Mouse (Mus musculus) liver, postnatal 0 days (tissue): ENCODE results near the gene Wdr46. TPM values are rescaled to one million over a fixed set of nuclear protein-coding genes. Genes with fewer than 3 reads are reported as not detected.
"Not testable (repeated sequence)": the region's sequence is repeated elsewhere in the genome, so short reads cannot be mapped to it uniquely, and the experiment has no call there.

Experiments
- ATAC-seq: fragments of 200-750 bp; cut with Nextera tagmentation; 2 replicates; pipeline ENCODE4 v1.8.0; 2017; ENCODE audit warnings: mild to moderate bottlenecking, moderate library complexity
- DNase-seq: peaks from one replicate; pipeline ENCODE4 v3.0.0-alpha.2; 2016
- H3K27ac ChIP-seq: fragments of 300-500 bp; sonication (generic); 2 replicates; pipeline ENCODE4 v1.5.1; 2014; ENCODE audit warnings: antibody characterized with exemption, moderate library complexity, mild to moderate bottlenecking, low read depth
- H3K27me3 ChIP-seq: fragments of 300-500 bp; sonication (generic); 2 replicates; pipeline ENCODE4 v1.6.1; 2014; ENCODE audit warnings: low read length, control low read depth, mixed read lengths; ENCODE audit not compliant: insufficient read depth
- H3K36me3 ChIP-seq: fragments of 300-500 bp; sonication (generic); replicated peaks from 2 replicates; pipeline ENCODE4 v1.6.1; 2014; ENCODE audit warnings: mild to moderate bottlenecking, control low read depth, low read length, moderate library complexity, mixed read lengths; ENCODE audit not compliant: insufficient read depth
- H3K4me1 ChIP-seq: fragments of 300-500 bp; sonication (generic); 2 replicates; pipeline ENCODE4 v1.6.1; 2014; ENCODE audit warnings: antibody characterized with exemption, mild to moderate bottlenecking, control low read depth; ENCODE audit not compliant: insufficient read depth
- H3K4me2 ChIP-seq: fragments of 300-500 bp; sonication (generic); 2 replicates; pipeline ENCODE4 v1.6.1; 2014; ENCODE audit warnings: low read depth, mild to moderate bottlenecking, low read length, moderate library complexity, mixed read lengths
- H3K4me3 ChIP-seq: fragments of 300-500 bp; sonication (generic); 2 replicates; pipeline ENCODE4 v1.5.1; 2014; ENCODE audit warnings: low read depth, low read length
- H3K9ac ChIP-seq: fragments of 300-500 bp; sonication (generic); replicated peaks from 2 replicates; pipeline ENCODE4 v1.6.1; 2014; ENCODE audit warnings: mild to moderate bottlenecking, moderate library complexity
- H3K9me3 ChIP-seq: fragments of 300-500 bp; sonication (generic); 2 replicates; pipeline ENCODE4 v1.6.1; 2016; ENCODE audit warnings: mild to moderate bottlenecking, control low read depth, low read length, mixed read lengths
- CTCF ChIP-seq: sonication (generic); IDR thresholded peaks from 2 replicates; pipeline ENCODE4 v1.5.1; 2016; ENCODE audit warnings: antibody characterized with exemption, low read depth
- EP300 ChIP-seq: IDR thresholded peaks from 2 replicates; pipeline ENCODE4 v1.6.1; 2016; ENCODE audit warnings: antibody characterized with exemption, low read depth, mild to moderate bottlenecking
- WGBS: fragments of 180-500 bp; shearing (Covaris S2); extraction: QIAGEN DNeasy Blood & Tissue Kit; methylation state at CpG from one replicate; pipeline ENCODE4 v1.1.7; 2014; ENCODE audit not compliant: insufficient replicate concordance; 5-methylcytosine and 5-hydroxymethylcytosine counted together
- polyA plus RNA-seq: library from polyadenylated mRNA; unstranded; fragments of >200 nt; fragmentation: Nextera tagmentation; extraction: Ambion mirVana; gene quantifications from 2 replicates; pipeline ENCODE4 v1.2.1, GENCODE M21; 2015

Wdr46 gene
- polyA plus RNA-seq, 1 experiment from 2014 or later, result 12.7 TPM

GRCm38 (mm10) chr17:33899642-33900041 lies 40.8 kb upstream of the Wdr46 start:
- Histone ChIP-seq H3K27me3 (no peaks in the 10 kb centered on the region), H3K9ac (no peak overlapping the region), H3K27ac (peak overlapping the region; percentile 64), H3K4me1 (peaks cover 29% of the 10 kb centered on the region), H3K36me3 (no peaks in the 10 kb centered on the region), H3K4me3 (no peak overlapping the region), H3K9me3 (no peaks in the 10 kb centered on the region), H3K4me2 (no peak overlapping the region)
- ATAC-seq (peak; percentile 62), DNase-seq (no peak)
- WGBS, result 32% methylated on average over 4 of the region's 4 CpGs
- TF ChIP-seq CTCF (no peak), EP300 (peak; percentile 43; the same call in 1 of the 2 replicates)

GRCm38 (mm10) chr17:33900281-33900988 lies 40.0 kb upstream of the Wdr46 start:
- Histone ChIP-seq H3K27me3 (no peaks in the 10 kb centered on the region), H3K4me1 (peaks cover 29% of the 10 kb centered on the region), H3K4me2 (0 out of 2 replicates have a peak overlapping the region, but pooled peaks have one; percentile 10), H3K27ac (peak overlapping the region; percentile 64), H3K9ac (no peak overlapping the region), H3K36me3 (no peaks in the 10 kb centered on the region), H3K9me3 (no peaks in the 10 kb centered on the region), H3K4me3 (no peak overlapping the region)
- ATAC-seq (no peak), DNase-seq (no peak)
- WGBS, result 62% methylated on average over 7 of the region's 7 CpGs
- TF ChIP-seq EP300 (no peak), CTCF (no peak)

- ATAC-seq, result no peak
- no peaks in the 10 kb centered on the region for H3K9me3 ChIP-seq
- no peak for TF ChIP-seq CTCF
- TF ChIP-seq EP300, result no peak
- H3K27me3 ChIP-seq, result no peaks in the 10 kb centered on the region
- no peaks in the 10 kb centered on the region for H3K36me3 ChIP-seq
- H3K27ac ChIP-seq, result no peak overlapping the region
- no peak overlapping the region for H3K9ac ChIP-seq
- 74% methylated on average over 4 of the region's 4 CpGs for WGBS
- no peak for DNase-seq
- no peak overlapping the region for H3K4me2 ChIP-seq
- no peak overlapping the region for H3K4me3 ChIP-seq
- peaks cover 29% of the 10 kb centered on the region for H3K4me1 ChIP-seq
Observed at GRCm38 (mm10) chr17:33900989-33901314, 39.5 kb upstream of the Wdr46 start.

- WGBS, result 78% methylated on average over 4 of the region's 4 CpGs
- Histone ChIP-seq H3K4me1 (peaks cover 29% of the 10 kb centered on the region), H3K4me3 (no peak overlapping the region), H3K27ac (0 out of 2 replicates have a peak overlapping the region, but pooled peaks have one; percentile 34), H3K27me3 (no peaks in the 10 kb centered on the region), H3K9ac (no peak overlapping the region), H3K4me2 (no peak overlapping the region), H3K36me3 (no peaks in the 10 kb centered on the region), H3K9me3 (no peaks in the 10 kb centered on the region)
- no peak for ATAC-seq
- no peak for TF ChIP-seq EP300
- no peak for DNase-seq
Observed at GRCm38 (mm10) chr17:33901653-33902052, 38.8 kb upstream of the Wdr46 start.

- H3K9me3 ChIP-seq, result no peaks in the 10 kb centered on the region
- DNase-seq, result no peak
- no peak for ATAC-seq
- no peaks in the 10 kb centered on the region for H3K36me3 ChIP-seq
- 0 out of 2 replicates have a peak overlapping the region, but pooled peaks have one; percentile 34 for H3K27ac ChIP-seq
- H3K9ac ChIP-seq, result no peak overlapping the region
- 0 out of 2 replicates have a peak overlapping the region, but pooled peaks have one; percentile 9 for H3K4me2 ChIP-seq
- peaks cover 29% of the 10 kb centered on the region for H3K4me1 ChIP-seq
- no peaks in the 10 kb centered on the region for H3K27me3 ChIP-seq
- 58% methylated on average over 4 of the region's 4 CpGs for WGBS
- H3K4me3 ChIP-seq, result no peak overlapping the region
- TF ChIP-seq EP300, result no peak
- TF ChIP-seq CTCF, result no peak
Observed at GRCm38 (mm10) chr17:33902079-33902478, 38.4 kb upstream of the Wdr46 start.

GRCm38 (mm10) chr17:33902491-33902890 lies 38.0 kb upstream of the Wdr46 start:
- no peaks in the 10 kb centered on the region for H3K9me3 ChIP-seq
- ATAC-seq, result peak; percentile 19; the same call in 1 of the 2 replicates
- TF ChIP-seq EP300 (no peak), CTCF (no peak)
- H3K4me1 ChIP-seq, result peaks cover 29% of the 10 kb centered on the region
- H3K36me3 ChIP-seq, result no peaks in the 10 kb centered on the region
- peak overlapping the region; percentile 31; the same call in 1 of the 2 replicates for H3K27ac ChIP-seq
- no peaks in the 10 kb centered on the region for H3K27me3 ChIP-seq
- 0 out of 2 replicates have a peak overlapping the region, but pooled peaks have one; percentile 9 for H3K4me2 ChIP-seq
- H3K9ac ChIP-seq, result no peak overlapping the region
- WGBS, result 49% methylated on average over 7 of the region's 7 CpGs
- H3K4me3 ChIP-seq, result no peak overlapping the region
- DNase-seq, result no peak

- Histone ChIP-seq H3K27ac (peak overlapping the region; percentile 11; the same call in 1 of the 2 replicates), H3K4me1 (peaks cover 38% of the 10 kb centered on the region)
- not testable (repeated sequence) for H3K9ac ChIP-seq, DNase-seq, H3K4me2 ChIP-seq, H3K27me3 ChIP-seq, H3K4me3 ChIP-seq, H3K9me3 ChIP-seq, ATAC-seq, H3K36me3 ChIP-seq
- 76% methylated on average over 6 of the region's 6 CpGs for WGBS
Observed at GRCm38 (mm10) chr17:33903911-33904651, 36.4 kb upstream of the Wdr46 start.

GRCm38 (mm10) chr17:33904835-33905234 lies 35.6 kb upstream of the Wdr46 start, which contains the start of gene Platr17:
Gene Platr17, plus strand, starts transcription at chr17:33905135.
- ATAC-seq, DNase-seq, H3K9ac ChIP-seq, H3K27me3 ChIP-seq, H3K4me3 ChIP-seq, H3K4me2 ChIP-seq, H3K9me3 ChIP-seq, H3K36me3 ChIP-seq: not testable (repeated sequence)
- Histone ChIP-seq H3K4me1 (peaks cover 38% of the 10 kb centered on the region), H3K27ac (peak within 1 kb of the TSS; percentile 11; the same call in 1 of the 2 replicates)
- WGBS, result 41% methylated on average over 3 of the region's 4 CpGs
